Mouse (Mus musculus): ENCODE results near the gene Gpr82.

The Gpr82 gene

DNA sequence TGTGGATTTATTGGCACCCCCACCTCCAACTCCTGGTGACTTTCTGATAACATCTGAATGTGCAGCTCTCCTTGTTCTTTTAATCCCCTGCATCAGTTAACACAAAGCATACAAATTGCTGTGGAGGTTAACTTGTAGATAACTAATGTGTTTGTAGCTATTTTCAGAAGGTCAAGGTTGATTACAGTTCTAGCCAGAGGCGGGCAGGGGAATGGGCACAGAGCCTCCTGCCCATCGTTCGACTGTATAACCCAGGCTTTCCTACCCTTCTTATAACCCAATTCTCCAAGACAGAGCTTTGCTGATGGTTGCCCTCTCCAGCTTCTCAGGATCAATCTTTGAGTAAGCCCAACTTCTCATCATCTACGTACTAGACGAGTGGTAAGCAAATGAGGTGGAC is at the start of gene Gpr82:
Gene Gpr82 (plus strand): TSS at position 301 of the 400 bp plus-strand sequence.
- no peak for DNase-seq (ENCODE audit: low spot score in 2 of 2)

DNA sequence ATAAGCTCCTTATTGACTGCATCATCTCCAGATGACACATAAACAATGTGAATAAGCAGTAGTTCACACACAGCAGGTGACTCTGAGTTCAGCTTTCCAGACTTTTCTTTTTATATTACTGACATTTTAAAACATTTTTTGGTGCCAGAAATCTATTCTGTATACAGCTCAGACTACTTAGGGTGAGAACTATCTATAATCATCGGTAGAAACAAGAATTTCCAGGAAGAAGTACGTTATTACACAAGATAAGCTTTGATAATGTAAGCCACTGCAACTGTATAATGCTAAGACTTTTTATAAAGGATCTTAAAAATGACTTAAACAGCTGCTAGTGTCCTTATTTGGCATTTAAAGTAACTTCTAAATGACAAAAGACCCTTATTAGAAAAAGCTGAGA is 49.0 kb upstream of the Gpr82 start:
- DNase-seq (ENCODE audit: low spot score in 2 of 2), result no peak

DNA sequence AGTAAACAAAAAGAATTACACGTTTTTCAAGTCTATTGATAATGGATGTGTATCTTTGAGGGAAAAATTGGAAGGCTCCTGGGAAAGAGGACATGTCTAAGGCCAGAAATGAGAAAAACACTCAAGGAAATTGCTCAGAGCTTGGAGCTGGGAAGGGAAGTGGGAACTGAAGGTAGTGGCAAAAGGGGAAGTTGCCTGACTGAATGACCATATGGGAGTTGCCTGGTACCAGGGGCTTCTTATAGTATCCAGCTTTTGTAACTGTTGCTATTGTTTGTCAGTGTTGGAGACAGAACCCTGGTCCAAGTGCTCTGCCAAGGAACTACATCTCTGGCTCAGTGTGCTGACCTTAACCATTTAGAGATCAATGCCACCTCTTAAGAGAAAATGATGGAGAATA is 44.4 kb upstream of the Gpr82 start:
- DNase-seq (ENCODE audit: low spot score in 2 of 2), result no peak

DNA sequence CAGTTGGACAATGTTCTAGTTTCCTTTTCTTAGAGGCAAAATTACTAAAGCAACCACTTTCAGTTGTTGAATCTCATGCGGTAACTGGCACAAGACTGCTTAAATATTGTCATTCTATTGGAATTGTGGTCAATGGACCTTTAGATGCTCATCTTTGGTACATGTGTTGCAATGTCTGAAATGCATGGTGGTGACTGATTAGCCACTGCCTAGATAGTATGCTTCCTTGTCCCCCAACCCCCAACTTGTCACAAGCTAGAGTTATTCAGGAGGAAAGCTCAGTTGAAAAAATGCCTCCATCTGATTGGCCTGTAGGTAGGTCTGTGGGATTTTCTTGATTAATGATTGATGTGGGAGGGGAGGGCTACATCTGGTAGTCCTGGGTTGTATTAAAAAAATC is 43.9 kb upstream of the Gpr82 start:
- no peak for DNase-seq (ENCODE audit: low spot score in 2 of 2)

DNA sequence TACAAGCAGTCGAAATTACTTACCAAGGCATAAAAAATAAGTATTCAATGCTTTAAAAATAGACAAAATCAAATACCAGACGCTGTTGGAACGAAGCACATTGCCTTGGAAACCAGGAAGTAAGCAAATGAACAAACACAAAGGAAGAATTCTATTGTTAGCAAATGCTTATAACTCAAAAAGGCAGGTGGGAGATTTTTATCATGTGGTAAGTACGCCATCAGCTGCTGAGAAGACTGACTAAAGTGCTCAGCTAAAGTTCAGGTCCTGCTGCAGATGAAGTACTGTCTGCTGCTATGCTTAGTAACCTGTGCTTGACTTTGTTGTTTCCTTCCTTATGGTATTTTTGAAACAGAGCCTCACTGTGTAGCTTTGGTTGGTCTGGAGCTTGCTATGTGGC is 42.7 kb upstream of the Gpr82 start:
- DNase-seq (ENCODE audit: low spot score in 2 of 2), result no peak

DNA sequence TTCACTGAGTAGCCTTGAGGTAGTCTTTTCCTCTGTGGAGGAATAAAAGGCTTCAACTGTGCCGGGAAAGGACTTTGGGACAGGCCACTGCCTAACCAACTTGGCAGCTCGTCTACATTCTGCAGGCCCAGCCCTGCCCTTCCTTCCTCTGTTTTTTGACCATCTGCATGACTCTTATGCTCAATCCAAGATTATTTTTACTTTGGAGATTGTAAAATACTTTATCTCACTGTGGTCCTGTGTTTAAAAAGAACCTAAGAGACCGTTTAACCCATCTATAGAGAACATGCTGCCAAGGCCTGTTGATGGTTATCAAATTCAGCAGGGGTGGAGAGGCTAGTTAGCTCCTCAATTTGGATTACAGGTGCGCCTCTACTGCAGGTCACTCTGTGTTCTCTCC is 39.7 kb upstream of the Gpr82 start:
- DNase-seq (ENCODE audit: low spot score in 2 of 2), result no peak

DNA sequence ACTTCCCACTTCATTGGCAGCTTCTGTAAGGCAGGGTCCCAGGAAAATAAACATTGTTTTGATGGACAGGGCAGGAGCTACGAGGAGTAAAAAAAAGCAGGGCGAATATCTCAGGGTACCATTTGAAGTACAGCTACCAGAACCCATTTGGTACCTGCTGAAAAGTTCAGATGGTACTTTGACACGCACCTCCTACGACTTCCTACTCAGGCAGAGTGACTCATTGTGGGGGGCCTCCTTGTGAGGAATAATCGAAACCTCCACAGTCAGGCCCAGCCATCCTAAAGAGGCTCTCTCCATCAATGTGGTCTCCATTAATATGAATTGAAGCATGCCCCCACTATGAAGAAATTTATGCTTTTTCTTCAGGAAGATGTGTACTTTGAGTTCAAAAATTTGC is 38.5 kb upstream of the Gpr82 start:
- DNase-seq (ENCODE audit: low spot score in 2 of 2), result no peak

DNA sequence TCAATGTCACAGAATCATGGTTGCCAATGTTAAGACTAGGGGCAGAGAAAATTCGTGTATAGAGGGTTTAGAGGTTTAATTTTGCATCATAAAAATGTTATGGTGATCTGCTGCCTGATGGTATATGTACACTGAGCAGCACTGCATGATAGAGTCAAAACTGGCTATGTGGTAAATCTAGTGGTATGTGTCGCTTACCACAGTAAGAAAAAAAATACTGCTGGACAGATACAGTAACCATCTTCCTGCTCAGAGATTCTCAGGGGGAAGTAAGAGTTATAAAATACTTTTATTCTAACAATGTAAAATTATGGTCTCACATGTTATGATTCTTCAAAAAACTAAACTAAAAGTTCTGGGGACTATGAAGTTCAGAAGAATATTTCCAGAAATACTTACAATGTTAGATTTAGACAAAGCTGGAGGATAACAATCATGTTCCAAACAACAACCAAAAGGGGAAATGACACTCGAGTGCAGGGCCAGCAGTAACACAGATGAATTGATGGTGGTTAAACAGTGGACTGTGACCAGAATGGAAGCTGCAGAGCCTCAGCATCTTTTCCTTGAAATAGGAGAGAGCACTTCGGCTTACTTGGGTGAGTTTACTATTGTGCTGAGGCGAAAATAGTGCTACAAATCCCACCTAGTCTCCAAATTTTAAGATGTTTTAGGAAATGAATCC is 29.4 kb upstream of the Gpr82 start, which contains the start of gene Gpr34:
Gene Gpr34 (plus strand): TSS at position 491 of the 685 bp plus-strand sequence.
- no peak for DNase-seq (ENCODE audit: low spot score in 2 of 2)

DNA sequence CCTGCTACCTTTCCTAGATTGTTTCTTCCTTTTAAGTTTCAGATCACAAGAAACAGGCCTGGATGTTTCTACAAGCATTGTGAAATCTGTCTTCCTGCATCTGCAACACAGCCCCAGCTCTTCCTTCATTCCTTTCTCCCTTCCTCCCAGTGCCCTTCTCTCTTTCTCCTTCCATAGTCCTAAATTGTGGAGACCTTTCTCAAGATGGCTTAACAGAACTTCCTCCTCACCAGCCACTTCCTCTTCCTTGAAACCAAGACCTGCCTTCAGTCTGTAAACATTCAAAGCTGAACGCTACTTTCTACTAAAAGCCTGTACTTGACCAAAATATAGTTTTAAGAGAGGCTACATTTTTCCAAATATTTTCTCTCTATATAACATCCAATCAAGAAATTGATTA is 24.8 kb upstream of the Gpr82 start:
- DNase-seq (ENCODE audit: low spot score in 2 of 2), result no peak

DNA sequence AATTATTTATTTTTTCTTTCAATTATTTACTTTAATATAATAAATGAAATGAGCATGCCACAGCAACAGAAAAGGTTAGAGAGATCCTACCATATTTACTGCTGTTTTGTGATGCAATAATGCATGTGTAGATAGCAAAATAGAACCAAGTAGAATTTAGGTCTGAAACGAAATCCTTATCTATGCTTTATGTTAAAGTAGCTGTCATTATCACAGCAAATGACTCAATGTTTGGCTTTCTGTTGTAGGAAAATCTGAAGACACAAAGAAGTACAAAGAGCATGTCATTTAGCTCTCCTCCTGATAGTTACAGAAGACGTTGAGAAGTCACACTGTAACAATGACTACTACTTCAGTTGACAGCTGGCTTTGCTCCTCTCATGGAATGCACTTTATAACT is 22.3 kb upstream of the Gpr82 start:
- no peak for DNase-seq (ENCODE audit: low spot score in 2 of 2)

DNA sequence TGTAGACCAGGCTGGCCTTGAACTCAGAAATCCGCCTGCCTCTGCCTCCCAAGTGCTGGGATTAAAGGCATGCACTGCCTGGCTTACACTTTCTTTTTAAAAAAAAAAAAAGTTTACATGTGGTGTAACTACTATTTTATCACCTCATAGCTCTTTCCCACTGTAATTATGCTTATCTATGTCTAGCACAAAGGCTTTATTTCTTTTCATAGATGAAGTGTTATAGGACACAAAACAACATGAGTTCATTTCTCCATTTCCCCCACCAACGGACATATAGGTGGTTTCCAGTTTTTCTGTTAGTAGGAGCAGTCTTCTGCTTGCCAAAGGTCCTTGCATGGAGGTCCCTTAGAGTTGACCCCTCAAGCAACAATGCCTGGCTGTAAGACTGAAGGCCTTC is 9.3 kb upstream of the Gpr82 start:
- DNase-seq (ENCODE audit: low spot score in 2 of 2), result no peak

DNA sequence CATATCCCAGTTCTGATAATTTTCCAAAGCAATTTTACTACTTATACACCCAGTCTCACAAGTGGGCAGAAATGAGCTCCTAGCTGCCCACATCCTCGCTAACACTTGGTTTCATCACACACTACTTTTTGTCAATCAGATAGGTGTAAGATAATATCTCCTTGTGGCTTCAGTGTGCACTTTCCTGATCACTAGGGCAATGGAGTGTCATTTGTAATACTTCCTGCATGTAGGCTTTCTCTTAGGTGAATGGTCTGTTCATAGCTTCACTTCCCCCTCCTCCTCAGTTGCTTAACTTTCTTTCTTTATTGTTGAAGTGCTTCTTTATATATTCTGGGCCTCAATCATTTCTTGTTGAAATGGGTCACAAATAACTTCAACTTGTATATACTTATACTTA is 8.9 kb upstream of the Gpr82 start:
- DNase-seq (ENCODE audit: low spot score in 2 of 2), result no peak

DNA sequence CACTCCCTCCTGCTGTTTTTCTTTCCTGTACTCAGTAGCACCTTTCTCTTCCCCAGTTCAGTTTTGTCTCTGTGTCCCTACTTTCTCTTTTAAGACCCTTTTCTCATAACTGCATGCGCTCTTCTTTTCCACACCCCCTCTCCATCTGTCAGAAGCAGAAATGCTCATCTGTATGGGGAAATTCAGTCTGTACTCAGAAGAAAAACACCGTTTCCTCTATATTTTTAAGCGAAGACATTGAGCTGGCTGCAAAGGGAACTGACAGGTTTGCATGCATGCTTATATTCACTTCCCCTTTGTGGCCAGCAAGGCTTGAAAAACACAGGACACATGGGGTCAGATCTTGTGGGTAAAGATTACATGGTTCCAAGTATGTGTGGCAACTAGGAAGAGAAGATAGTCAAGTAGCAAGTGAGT is 6.2 kb upstream of the Gpr82 start:
- DNase-seq (ENCODE audit: low spot score in 2 of 2), result no peak

DNA sequence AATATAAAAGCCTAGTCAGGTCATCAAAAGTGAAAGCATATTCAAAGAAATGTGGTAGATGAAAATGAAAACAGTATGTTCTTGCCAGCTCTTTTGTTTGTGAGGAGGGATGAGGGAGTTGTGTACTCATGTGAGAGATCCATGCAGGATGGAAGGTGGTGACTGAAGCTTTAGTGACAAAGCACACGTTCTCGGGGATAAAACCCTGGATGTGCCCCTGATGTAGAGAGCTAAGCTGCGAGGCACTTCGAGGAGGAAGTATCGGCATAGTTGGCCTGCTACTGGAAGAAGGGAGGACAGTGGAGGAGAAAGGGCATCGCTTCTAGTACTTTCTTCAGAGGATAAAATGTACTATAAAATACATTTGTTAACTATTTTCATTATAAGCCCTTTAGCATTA is 5.3 kb upstream of the Gpr82 start:
- no peak for DNase-seq (ENCODE audit: low spot score in 2 of 2)

DNA sequence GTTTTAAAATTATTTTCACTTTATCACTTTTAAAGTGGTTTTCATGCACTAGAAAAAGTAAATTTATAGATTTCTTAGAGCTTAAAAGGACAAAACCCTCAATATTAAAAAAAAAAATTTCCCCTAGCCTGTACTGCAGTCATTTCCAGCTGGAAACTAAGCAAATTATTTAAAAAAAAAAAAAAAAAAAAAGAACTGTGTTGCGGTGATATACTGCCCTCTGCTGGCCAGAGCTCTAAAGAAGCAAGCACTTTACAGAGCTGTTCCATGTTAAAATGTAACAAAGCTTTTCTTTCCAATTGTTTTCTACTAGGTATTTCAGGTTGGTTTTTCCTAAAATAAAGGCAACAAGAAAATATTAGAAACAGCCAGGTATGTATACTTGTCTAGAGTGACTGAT is 4.4 kb upstream of the Gpr82 start:
- DNase-seq (ENCODE audit: low spot score in 2 of 2), result peak in 1 of 2 experiments; percentile 70

DNA sequence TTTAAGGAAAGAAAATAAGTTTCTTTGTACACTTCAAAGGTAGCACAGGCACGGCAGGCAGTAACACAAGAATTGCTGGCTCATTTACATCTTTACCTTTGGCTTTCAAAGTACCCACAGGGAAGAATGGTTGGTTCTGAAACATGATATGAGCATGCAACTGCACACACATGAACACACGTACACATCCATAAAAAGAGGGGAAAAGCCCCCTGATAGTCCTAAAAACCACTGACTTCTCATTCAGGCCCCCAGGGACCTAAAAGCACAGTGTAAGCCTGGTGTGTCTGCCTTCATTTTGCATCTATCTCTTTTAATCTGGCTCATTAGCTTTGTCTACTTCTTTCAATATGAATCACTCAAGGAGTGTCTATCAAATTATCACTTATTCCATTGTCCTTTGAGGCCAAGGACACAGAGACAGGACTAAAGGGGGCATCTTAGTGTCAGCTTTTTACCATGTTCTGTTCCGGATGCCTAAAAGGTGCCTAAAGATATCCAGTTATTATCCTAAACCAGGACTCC is 2.5 kb upstream of the Gpr82 start:
- no peak for DNase-seq (ENCODE audit: low spot score in 2 of 2)

DNA sequence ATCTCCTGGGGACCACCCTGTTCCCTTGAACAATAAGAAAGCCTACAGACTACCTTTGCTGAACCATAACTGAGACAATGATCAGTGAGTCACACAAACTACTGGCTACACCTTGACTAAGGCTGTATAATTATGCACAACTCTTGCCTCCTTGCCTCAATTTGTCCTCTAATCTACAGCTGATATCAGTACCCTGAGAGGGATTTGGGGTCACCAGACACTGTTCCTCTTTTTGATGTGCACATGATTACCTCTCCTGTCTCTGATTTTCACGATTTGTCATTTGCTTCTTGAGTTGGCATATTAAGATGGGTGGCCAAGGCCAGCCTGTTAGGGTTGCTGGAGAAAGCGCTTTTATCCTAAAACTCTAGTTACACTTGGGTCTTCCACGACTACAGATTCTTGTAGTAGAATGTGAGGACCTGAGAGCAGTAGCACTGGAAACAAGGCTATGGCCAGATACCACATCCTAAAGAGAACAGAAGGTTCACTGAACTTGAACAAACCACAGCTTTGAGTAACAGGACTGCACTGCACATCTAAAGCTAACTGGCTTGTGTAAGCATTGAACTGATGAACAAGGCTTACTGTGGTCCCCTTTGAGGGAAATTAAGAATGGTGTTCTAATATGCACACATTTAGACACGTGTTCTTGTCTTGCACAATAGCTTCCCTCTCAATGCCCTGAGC is 1.8 kb upstream of the Gpr82 start:
- no peak for DNase-seq (ENCODE audit: low spot score in 2 of 2)

DNA sequence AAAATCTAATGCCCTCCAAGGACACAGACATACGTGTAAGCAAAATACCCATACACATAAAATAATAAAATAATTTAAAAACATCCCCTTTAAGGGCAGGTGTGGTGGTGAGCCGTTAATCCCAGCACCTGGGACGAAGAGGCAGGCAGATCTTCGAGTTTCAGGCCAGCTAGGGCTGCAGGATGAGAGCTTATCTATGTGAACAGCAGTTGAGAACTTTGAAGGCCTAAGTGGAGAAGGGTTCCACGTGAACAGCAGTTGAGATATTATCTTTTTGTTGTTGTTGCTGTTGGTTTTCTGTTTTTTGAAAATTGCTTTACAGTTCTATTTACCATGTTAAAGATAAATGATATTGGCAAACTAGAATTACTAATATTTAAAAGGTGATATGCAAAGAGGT is 7.7 kb downstream of the Gpr82 start:
- DNase-seq (ENCODE audit: low spot score in 2 of 2), result no peak

DNA sequence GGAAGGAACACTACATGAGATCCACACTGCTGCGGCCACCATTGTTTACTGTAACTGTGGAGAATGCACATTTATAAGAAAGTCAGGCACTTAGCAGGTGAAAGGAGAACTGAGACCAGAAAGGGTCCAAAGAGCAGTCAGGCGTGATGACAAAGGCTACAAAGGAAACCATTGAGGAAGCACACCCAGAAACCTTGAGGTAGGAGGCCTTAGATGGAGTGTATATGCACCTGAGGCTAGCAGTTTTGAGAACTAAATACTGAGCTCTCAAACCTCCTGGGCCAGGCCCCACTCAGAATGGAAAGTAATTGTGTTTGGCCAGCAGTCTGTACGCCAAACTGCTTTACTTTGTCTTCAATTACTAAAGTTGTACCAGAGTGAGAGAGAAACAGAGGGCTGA is 9.2 kb downstream of the Gpr82 start:
- DNase-seq (ENCODE audit: low spot score in 2 of 2), result peak in 1 of 2 experiments; percentile 46

DNA sequence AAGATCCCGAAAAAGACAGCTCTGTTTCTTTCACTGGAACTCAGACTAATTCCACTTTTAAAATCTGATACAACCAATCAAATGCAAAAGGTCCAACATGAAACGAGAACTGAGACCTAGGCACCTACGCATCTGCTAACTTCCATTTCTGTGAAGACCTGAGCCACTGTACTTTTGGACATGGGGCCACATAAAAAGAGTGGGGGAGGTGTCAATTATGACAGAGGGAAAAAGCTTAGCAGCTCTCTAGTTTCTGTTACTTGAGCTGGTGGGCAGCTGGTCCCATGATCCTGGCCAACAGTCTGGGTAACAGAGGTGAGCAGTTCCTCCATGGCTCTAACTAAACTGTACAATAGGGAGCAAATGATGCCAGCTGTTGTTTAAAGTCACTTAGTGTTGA is 11.8 kb downstream of the Gpr82 start:
- no peak for DNase-seq (ENCODE audit: low spot score in 2 of 2)

DNA sequence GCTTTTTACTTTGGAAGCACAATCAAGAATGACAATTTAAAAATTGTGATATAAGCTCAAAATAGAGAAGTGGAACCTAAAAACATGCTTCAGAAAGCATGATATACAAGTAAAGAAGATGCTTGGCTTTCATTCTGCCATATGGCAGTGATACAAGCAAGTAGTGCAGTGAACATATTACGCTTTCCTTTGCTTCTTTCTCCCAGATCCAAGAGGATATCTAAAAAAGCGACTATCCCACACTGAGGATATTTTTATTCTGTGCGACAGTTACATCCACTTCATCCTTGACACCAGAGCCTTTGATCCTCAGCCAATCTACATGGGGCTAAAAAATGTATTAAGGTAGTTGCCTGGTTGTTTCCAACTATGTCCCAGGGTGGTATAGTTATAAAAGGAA is 20.6 kb downstream of the Gpr82 start:
- DNase-seq (ENCODE audit: low spot score in 2 of 2), result no peak

DNA sequence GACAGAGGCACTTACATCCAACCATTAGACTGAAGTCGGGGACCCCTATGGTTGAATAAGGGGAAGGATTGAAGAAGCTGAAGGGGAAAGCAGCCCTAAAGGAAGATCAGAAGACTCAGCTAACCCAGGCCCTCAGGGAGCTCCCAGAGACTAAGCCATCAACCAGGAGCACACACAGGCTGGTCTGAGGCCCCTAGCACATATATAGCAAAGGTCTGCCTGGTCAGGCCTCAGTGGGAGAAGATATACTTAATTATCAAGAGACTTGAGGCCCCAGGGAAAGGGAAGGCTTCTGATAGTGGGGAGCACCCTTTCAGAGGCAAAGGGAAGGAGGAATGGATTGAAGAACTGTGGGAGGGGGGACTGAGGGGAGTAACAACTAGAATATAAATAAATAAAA is 25.4 kb downstream of the Gpr82 start:
- no peak for DNase-seq (ENCODE audit: low spot score in 2 of 2)

DNA sequence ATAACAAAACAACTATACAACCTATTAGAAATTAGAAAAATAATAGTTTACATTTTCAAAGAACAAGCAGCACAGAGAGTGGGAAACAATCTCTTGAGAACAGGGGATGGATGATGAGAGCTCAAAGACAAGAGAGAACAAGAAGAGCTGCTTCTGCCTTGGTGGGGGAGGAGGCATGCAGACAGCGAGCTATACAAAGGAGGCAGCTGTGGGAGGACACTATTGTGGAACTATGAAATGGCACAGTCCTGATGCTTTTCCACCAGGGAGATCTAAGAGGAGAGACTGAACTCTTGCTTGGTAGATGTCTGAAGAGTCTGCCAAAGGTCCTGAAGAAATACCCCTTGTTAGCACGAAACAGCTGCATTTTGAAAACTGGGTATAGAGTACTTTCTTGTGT is 27.2 kb downstream of the Gpr82 start:
- no peak for DNase-seq (ENCODE audit: low spot score in 2 of 2)
